Mouse (Mus musculus): ENCODE data around the gene Etfdh.

GRCm38 (mm10) chr3:79656682-79657081 lies 27.4 kb upstream of the Etfdh start:
- TF ChIP-seq CTCF (IDR thresholded peaks at IDR 0.05) (no peak), EP300 (IDR thresholded peaks at IDR 0.05) (no peak)

Data from lung, postnatal 0 days (tissue).